Mouse (Mus musculus) embryonic fibroblast, embryonic 13.5 days (primary cell): ENCODE results near the gene Agpat4.

ENCODE experiments used
- CTCF ChIP-seq: IDR thresholded peaks from 2 replicates; pipeline ENCODE4 v1.5.1; 2011; ENCODE audit warnings: mild to moderate bottlenecking, control low read depth, low read length, moderate library complexity, borderline replicate concordance; ENCODE audit not compliant: insufficient read depth
- POLR2A ChIP-seq: IDR thresholded peaks from 2 replicates; pipeline ENCODE4 v1.6.1; 2011; ENCODE audit warnings: low read depth, mild to moderate bottlenecking, control low read depth, low read length, moderate library complexity

GRCm38 (mm10) chr17:12143948-12144364, 25.5 kb downstream of the Agpat4 start:
- no peak for TF ChIP-seq POLR2A
- no peak for TF ChIP-seq CTCF
